Mouse (Mus musculus) Patski (cell line): ENCODE results near the gene Nln. TPM values are rescaled to one million over a fixed set of nuclear protein-coding genes. Genes with fewer than 3 reads are reported as not detected.

Source experiments
- ATAC-seq: fragments of 100-300 bp; one replicate; pipeline ENCODE4 v1.8.0; 2021
- CTCF ChIA-PET: fragments of 350-600 bp; sonication (Branson Sonifier 250); formaldehyde crosslinking; loops from one replicate; lab custom pipeline; 2022; ENCODE audit warnings: inconsistent platforms; lab: Charles Lee
- POLR2A ChIA-PET: fragments of 350-600 bp; sonication (Branson Sonifier 250); formaldehyde crosslinking; loops from one replicate; lab custom pipeline; 2022; ENCODE audit warnings: antibody characterized with exemption, inconsistent platforms; lab: Charles Lee
- DNase-seq: peaks from one replicate; pipeline ENCODE4 v3.0.0-alpha.2; 2011; ENCODE audit warnings: low read depth, low spot score
- H3K27me3 ChIP-seq: fragments of 371-371 bp; one replicate; pipeline ENCODE4 v1.5.1; 2021
- CTCF ChIP-seq: fragments of 100-300 bp; IDR thresholded peaks from one replicate; pipeline ENCODE4 v1.5.1; 2021
- in situ Hi-C: fragments of 300-500 bp; cut with MboI; formaldehyde crosslinking; loops from 3 replicates; pipeline ENCODE4 v1.11.1; 2018; ENCODE audit warnings: low pct_unique_long_range_greater_than_20kb, mixed read lengths
- polyA plus RNA-seq: library from polyadenylated mRNA; unstranded; gene quantifications from one replicate; pipeline ENCODE4 v1.2.3, GENCODE M21; 2021

The Nln gene
- polyA plus RNA-seq, 1 experiment from 2014 or later, result 29.2 TPM

GRCm38 (mm10) chr13:103993142-103994084 lies 116.0 kb downstream of the Nln start:
- DNase-seq (no peak), ATAC-seq (no peak)
- POLR2A ChIA-PET, result interaction anchor here (0.7 kb wide), 1 partner anchor 48 kb away, joined by 6 read pairs; no protein-coding TSS in a partner anchor
- no peak for TF ChIP-seq CTCF
- in situ Hi-C loops, result no loop called here
- CTCF ChIA-PET, result no interaction called here
- H3K27me3 ChIP-seq, result no peaks in the 10 kb centered on the region

DNA sequence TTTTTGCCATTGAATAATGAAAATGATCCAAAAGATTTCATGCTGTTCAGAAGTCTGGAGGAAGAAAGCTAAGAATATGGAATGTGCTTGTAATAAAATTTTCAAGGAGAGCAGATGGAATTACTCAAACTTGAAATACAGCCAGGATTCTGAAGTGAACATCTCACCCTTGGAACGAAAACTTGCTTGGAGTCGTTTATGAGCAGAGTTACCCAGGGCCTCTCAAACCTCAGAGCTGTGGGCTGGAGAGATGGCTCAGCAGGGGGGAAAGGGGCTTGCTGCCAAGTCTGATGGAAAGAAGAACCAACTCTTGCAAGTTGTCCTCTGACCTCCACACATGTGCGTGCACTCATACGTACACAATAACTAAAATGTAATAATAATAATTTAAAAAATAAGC lies 122.8 kb downstream of the Nln start:
- ChIA-PET CTCF (interaction anchor here (0.7 kb wide), 1 partner anchor 38 kb away, joined by 3 read pairs; no protein-coding TSS in a partner anchor), POLR2A (no interaction called here)
- TF ChIP-seq CTCF, result no peak
- no peaks in the 10 kb centered on the region for H3K27me3 ChIP-seq
- peak; percentile 24 for DNase-seq
- no peak for ATAC-seq
- in situ Hi-C loops, result no loop called here

DNA sequence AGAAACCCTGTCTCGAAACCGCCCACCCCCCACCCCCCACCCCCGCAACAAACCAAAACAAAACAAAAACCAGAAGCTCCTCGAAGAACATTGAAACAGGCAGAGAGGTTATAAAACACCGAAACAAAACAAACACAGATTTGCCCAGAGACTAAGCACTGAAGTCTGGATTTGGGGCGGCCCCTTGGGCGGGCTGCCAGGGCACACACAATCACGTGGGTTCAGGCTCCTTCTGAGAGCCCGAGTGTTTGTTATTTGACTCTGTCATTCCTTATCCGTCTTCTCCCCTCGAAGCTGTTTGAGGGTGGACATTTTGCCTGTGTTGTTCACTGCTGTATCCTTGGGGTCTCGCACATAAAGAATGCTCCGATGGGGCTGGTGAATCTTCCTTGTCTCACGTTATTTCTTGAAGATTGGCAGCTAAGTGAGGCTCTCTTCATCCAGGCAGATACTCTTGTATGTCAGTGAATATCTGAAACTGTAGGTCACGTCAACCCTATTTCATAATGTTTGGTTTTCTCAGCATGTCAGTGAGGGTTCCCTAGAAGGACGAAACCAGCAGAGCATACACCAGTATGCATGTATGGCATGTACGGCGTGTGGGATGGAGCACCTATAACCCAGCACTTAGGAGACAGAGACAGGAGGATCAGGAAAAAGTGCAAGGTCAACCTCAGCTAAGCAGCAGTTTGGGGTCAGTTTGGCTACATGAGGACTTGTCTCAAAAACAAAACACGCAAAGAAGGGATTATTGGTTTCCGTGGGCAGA lies 123.7 kb downstream of the Nln start:
- no peak for ATAC-seq
- POLR2A ChIA-PET, result no interaction called here

GRCm38 (mm10) chr13:103982376-103982775 lies 127.0 kb downstream of the Nln start:
- ATAC-seq (no peak), DNase-seq (no peak)
- peak; percentile 44 for TF ChIP-seq CTCF
- in situ Hi-C loops, result no loop called here
- POLR2A ChIA-PET, result no interaction called here
- CTCF ChIA-PET, result no interaction called here
- H3K27me3 ChIP-seq, result no peaks in the 10 kb centered on the region

More for the DNA sequence above, 123.7 kb downstream of the Nln start:
- DNase-seq, result no peak
- in situ Hi-C loops, result no loop called here
- no peak for TF ChIP-seq CTCF
- CTCF ChIA-PET, result interaction anchor here (0.7 kb wide), 1 partner anchor 39 kb away, joined by 3 read pairs; no protein-coding TSS in a partner anchor
- H3K27me3 ChIP-seq, result no peaks in the 10 kb centered on the region

DNA sequence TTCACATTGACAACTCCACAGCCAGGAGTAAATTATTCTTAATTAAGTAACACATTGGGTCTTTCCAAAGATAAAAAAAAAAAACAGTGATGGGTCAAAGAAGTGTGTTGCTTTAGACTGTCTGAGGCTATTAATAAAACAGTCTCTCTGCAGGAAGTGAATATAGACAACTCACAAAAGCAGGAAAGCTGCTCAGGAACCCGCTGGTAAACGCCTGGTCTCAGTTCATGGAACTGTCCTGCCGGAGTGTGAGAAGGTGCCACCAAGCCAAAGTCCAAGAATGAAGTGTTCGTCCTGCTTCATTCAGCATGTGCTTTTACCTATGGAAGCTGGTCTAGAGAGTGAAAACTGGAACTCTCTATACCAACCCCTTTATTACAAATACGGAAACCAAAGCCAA lies 129.0 kb downstream of the Nln start:
- in situ Hi-C loops, result no loop called here
- no peak for DNase-seq
- CTCF ChIA-PET, result interaction anchor here (1.2 kb wide), 1 partner anchor 63 kb away, joined by 3 read pairs; no protein-coding TSS in a partner anchor
- TF ChIP-seq CTCF, result no peak
- POLR2A ChIA-PET, result no interaction called here
- no peaks in the 10 kb centered on the region for H3K27me3 ChIP-seq
- no peak for ATAC-seq

GRCm38 (mm10) chr13:103978286-103978866 lies 131.0 kb downstream of the Nln start:
- ATAC-seq (peak; percentile 92), DNase-seq (peak; percentile 81)
- no peaks in the 10 kb centered on the region for H3K27me3 ChIP-seq
- ChIA-PET CTCF (interaction anchor here (0.8 to 1.6 kb wide), 3 partner anchors 44 to 57 kb away, joined by 4 to 5 read pairs (median 4); no protein-coding TSS in a partner anchor), POLR2A (interaction anchor here (0.7 to 1.3 kb wide), 3 partner anchors 8 to 57 kb away, joined by 3 to 4 read pairs (median 4); no protein-coding TSS in a partner anchor)
- in situ Hi-C loops, result no loop called here
- no peak for TF ChIP-seq CTCF

- ChIA-PET POLR2A (no interaction called here), CTCF (interaction anchor here (1.4 to 1.6 kb wide), 2 partner anchors 45 to 48 kb away, joined by 4 to 5 read pairs; no protein-coding TSS in a partner anchor)
- DNase-seq (peak; percentile 73), ATAC-seq (peak; percentile 68)
- no peaks in the 10 kb centered on the region for H3K27me3 ChIP-seq
- TF ChIP-seq CTCF, result no peak
- in situ Hi-C loops, result no loop called here
These were observed 131.6 kb downstream of the Nln start for GRCm38 (mm10) chr13:103977844-103978243.

DNA sequence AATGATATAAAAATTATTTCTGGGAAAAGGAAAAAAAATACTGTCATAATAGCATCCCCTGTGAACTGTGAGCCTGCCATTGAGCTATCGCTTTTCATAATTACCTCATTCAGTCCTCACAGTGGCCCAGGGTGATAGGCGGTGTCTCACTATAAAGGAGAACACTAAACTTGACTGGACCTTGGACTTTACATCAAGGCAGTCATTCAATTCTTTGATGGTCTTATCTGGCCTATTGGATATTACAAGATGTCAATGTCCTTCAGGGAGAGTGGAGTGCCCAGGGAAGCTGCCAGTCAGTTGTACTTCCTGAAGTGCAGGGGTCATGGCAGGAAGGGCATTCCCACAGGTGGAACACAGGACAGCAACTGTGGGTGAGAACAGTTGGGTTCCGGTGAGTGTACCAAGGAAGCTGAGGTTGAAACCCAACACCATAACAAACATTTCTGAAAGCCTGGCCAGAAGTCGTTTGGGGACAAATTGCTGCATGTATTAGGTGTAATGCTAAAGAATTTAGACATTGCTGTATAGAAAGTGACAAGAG lies 133.2 kb downstream of the Nln start:
- no peak for TF ChIP-seq CTCF
- in situ Hi-C loops, result no loop called here
- ATAC-seq (no peak), DNase-seq (no peak)
- ChIA-PET CTCF (interaction anchor here (1.2 kb wide), 1 partner anchor 50 kb away, joined by 4 read pairs; no protein-coding TSS in a partner anchor), POLR2A (interaction anchor here (0.5 kb wide), 1 partner anchor 34 kb away, joined by 3 read pairs; no protein-coding TSS in a partner anchor)
- H3K27me3 ChIP-seq, result no peaks in the 10 kb centered on the region

GRCm38 (mm10) chr13:103975101-103975500 lies 134.3 kb downstream of the Nln start:
- no peaks in the 10 kb centered on the region for H3K27me3 ChIP-seq
- in situ Hi-C loops, result no loop called here
- CTCF ChIA-PET, result no interaction called here
- TF ChIP-seq CTCF, result no peak
- ATAC-seq (no peak), DNase-seq (no peak)
- POLR2A ChIA-PET, result no interaction called here
